Mouse (Mus musculus) cortical plate, adult 2 months (tissue): ENCODE data around the gene Aldh18a1. TPM values are rescaled to one million over a fixed set of nuclear protein-coding genes. Genes with fewer than 3 reads are reported as not detected.

Experiments used
- H3K27ac ChIP-seq: fragments of 200-500 bp; 2 replicates; pipeline ENCODE4 v1.5.1; 2012; ENCODE audit warnings: low read length, control low read depth, inconsistent platforms; ENCODE audit not compliant: insufficient read depth
- H3K4me1 ChIP-seq: fragments of 200-500 bp; 2 replicates; pipeline ENCODE4 v1.6.1; 2011; ENCODE audit warnings: low read length; ENCODE audit not compliant: control insufficient read depth, insufficient read depth
- H3K4me3 ChIP-seq: fragments of 200-500 bp; 2 replicates; pipeline ENCODE4 v1.5.1; 2011; ENCODE audit warnings: mild to moderate bottlenecking, low read length, control low read depth; ENCODE audit not compliant: insufficient read depth
- CTCF ChIP-seq: fragments of 200-500 bp; IDR thresholded peaks from 2 replicates; pipeline ENCODE4 v1.5.1; 2011; ENCODE audit warnings: mild to moderate bottlenecking, control low read depth, low read length; ENCODE audit not compliant: insufficient read depth; ENCODE audit errors: extremely low read depth
- POLR2A ChIP-seq: fragments of 200-500 bp; IDR thresholded peaks from 2 replicates; pipeline ENCODE4 v1.6.1; 2011; ENCODE audit warnings: mild to moderate bottlenecking, low read length, control low read depth; ENCODE audit not compliant: insufficient read depth; ENCODE audit errors: extremely low read depth
- polyA plus RNA-seq: library from polyadenylated mRNA; depleted of rRNA; stranded (reverse); fragments of >200 nt; gene quantifications from 2 replicates; pipeline ENCODE4 v1.2.3, GENCODE M21; 2012

Gene Aldh18a1
- polyA plus RNA-seq, 1 experiment = 20.4 TPM

DNA sequence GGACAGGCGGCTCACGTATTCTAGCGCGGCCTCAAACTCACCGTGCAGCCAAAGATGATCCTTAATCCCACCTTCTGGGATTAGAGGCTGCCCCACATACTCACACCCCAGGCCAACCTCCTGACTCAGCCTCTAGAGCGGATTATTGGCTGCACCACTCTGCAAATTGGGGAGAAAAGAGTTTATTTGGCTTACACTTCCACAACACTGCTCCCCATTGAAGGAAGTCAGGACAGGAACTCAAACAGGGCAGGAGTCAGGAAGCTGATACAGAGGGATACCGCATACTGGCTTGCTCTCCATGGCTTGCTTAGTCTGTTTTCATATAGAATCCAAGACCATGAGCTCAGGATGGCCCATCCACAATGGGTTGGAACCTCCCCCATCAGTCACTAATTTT is 73.9 kb downstream of the Aldh18a1 start:
- no peak for TF ChIP-seq CTCF
- TF ChIP-seq POLR2A = no peak
- H3K4me1 ChIP-seq = peaks cover 7% of the 10 kb centered on the region; the same call in 1 of the 2 replicates
- H3K4me3 ChIP-seq = no peak overlapping the region
- no peak overlapping the region for H3K27ac ChIP-seq

GRCm38 (mm10) chr19:40513632-40514078 is 74.6 kb downstream of the Aldh18a1 start, which contains the start of gene Sorbs1:
TSS of gene Sorbs1 (minus strand) at chr19:40513779.
- Histone ChIP-seq H3K27ac (peak within 1 kb of the TSS; percentile 61), H3K4me1 (peaks cover 7% of the 10 kb centered on the region; the same call in 1 of the 2 replicates), H3K4me3 (peak within 1 kb of the TSS; percentile 94)
- TF ChIP-seq CTCF (no peak), POLR2A (peak; percentile 90)

DNA sequence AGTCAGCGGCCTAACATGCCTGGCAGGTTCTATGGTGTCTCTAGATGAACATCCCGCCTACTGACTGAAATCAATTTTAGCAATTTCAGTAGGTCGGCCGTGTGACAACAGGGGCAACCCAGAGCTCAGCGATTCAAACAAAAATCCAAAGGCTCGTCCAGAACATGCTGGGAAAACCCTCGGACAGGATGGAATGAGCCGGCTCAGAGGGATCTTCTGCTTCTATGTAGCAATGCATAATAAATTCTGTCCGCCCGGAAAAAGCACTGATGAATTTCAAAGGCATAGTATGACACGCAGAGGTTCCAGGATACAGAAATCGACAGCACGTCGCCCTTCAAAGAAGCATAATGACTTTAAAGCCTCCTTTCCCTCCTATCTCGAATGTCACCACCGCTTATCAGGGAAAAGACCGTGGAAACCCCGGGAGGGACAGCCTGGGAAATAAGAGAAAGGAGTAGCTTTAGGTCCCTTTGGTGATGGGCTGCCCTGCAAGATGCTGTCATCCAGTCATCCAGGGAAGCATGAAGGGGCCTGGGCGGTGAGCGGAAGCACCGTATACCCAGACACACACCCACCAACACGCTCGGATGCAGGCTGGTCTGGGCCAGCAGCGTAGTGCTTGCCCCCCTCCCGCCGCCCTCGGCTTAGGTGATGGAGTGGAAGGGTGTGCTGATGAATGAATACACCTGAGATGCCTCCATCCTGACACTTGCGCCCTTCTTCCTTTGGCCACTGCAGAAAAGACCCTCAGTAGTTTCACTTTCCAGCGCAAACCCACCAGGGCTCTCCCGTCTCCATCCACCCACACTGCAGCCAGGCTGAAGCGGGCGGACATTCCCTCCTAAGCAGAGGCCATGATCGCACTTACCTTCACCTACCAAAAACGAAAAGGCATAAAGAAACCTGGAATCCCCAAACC is 75.5 kb downstream of the Aldh18a1 start:
- TF ChIP-seq CTCF = no peak
- no peak for TF ChIP-seq POLR2A
- peaks cover 7% of the 10 kb centered on the region; the same call in 1 of the 2 replicates for H3K4me1 ChIP-seq
- peak overlapping the region; percentile 61 for H3K27ac ChIP-seq
- peak overlapping the region; percentile 94 for H3K4me3 ChIP-seq

DNA sequence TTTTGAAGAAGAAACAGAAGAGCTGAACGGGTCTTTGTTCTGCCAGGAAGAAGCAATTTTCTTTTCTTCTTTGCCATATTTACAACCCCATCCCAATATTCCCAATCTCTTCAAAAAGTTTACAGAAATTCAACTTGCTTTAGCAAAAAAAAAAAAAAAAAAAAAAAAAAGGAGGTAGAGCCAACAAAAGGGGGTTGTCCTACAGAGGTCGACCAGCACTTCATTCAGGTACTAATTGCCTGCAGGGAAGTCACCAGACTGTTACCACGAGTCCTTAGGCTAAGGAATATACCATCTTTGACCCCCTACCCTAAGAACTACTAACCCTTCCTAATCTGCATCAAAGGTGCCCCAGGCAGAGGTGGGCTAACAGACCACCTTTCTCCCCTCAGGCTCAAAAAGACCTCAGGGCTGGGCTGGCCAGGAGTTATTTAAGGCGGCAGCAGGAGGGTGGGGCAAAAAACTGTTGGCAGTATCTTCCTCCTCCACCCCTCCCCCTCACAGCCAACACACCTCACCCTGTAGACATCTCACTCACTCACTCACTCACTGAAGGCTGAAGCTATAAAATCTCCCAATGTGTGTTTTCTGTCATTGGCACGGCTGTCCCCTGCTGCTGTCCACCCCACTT is 76.5 kb downstream of the Aldh18a1 start:
- peak overlapping the region; percentile 64; the same call in 1 of the 2 replicates for H3K27ac ChIP-seq
- peaks cover 7% of the 10 kb centered on the region; the same call in 1 of the 2 replicates for H3K4me1 ChIP-seq
- no peak for TF ChIP-seq POLR2A
- TF ChIP-seq CTCF = no peak
- peak overlapping the region; percentile 94 for H3K4me3 ChIP-seq

- H3K4me3 ChIP-seq = peak overlapping the region; percentile 94
- peak overlapping the region; percentile 64; the same call in 1 of the 2 replicates for H3K27ac ChIP-seq
- 0 out of 2 replicates have a peak, but pooled peaks have one; percentile 9 for TF ChIP-seq POLR2A
- TF ChIP-seq CTCF = no peak
- peaks cover 7% of the 10 kb centered on the region; the same call in 1 of the 2 replicates for H3K4me1 ChIP-seq
These were observed 77.2 kb downstream of the Aldh18a1 start for GRCm38 (mm10) chr19:40511100-40511439.

DNA sequence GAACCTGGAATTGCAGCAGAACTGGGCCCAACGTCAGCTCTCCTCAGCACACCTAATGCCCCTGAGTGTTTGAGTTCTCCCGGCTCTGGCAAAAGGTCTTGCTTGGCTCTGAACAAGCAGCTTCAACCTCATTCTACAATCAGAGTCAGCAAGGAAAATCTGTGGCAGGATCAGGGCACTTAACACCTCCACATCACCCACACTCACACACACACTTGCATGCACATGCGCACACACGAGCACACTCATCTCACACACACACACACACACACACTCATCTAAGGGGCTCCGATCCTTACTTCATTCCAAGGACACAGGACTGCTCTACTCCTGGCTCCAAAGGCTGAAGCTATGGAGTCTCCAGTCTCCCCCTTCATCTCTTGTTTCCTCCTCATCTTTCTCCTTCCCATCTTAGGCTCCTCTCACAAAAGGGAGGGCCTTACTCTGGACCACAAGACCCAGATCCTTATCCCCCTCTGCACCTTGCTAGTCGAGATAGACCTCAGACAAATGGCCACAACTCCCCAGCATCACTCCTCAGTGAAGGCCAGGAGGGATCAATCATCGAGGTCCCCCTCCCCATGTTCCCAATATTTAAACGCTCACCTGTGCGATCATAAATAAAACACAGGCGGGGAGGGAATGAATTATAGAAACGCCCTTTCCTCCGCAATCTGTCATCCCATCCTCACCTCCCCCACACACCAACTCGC is 77.7 kb downstream of the Aldh18a1 start:
- Histone ChIP-seq H3K4me3 (peak overlapping the region; percentile 94), H3K27ac (peak overlapping the region; percentile 64), H3K4me1 (peaks cover 7% of the 10 kb centered on the region; the same call in 1 of the 2 replicates)
- TF ChIP-seq POLR2A (no peak), CTCF (no peak)

DNA sequence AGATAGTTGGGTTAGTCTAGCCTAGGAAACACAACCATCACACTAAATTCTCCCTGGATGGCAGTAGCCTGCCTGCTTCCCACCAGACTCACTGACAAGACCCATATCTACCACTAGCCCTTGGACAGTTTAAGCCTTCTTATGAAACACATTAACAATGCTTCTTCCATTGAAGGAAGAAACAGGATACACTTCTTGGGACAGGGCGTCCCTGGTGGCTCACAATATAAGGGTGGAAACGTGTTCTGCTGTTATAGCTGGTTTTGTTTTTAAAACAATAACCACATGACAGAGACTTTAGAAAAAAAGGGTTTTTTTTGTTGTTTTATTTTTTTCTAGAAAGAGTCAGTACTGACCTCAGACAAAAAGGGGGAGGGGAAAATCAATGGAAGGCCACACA is 79.0 kb downstream of the Aldh18a1 start:
- Histone ChIP-seq H3K4me3 (no peak overlapping the region), H3K4me1 (peaks cover 7% of the 10 kb centered on the region; the same call in 1 of the 2 replicates), H3K27ac (peak overlapping the region; percentile 39; the same call in 1 of the 2 replicates)
- TF ChIP-seq CTCF = no peak
- no peak for TF ChIP-seq POLR2A

GRCm38 (mm10) chr19:40508851-40509250 is 79.4 kb downstream of the Aldh18a1 start:
- peak overlapping the region; percentile 39; the same call in 1 of the 2 replicates for H3K27ac ChIP-seq
- TF ChIP-seq CTCF = no peak
- TF ChIP-seq POLR2A = no peak

GRCm38 (mm10) chr19:40506965-40507364 is 81.3 kb downstream of the Aldh18a1 start:
- Histone ChIP-seq H3K4me1 (peaks cover 8% of the 10 kb centered on the region; the same call in 1 of the 2 replicates), H3K27ac (no peak overlapping the region), H3K4me3 (no peak overlapping the region)
- TF ChIP-seq CTCF = no peak
- no peak for TF ChIP-seq POLR2A

More at GRCm38 (mm10) chr19:40508851-40509250, 79.4 kb downstream of the Aldh18a1 start:
- peaks cover 7% of the 10 kb centered on the region; the same call in 1 of the 2 replicates for H3K4me1 ChIP-seq
- no peak overlapping the region for H3K4me3 ChIP-seq
